Mouse (Mus musculus): ENCODE results near the gene Trit1. TPM values are rescaled to one million over a fixed set of nuclear protein-coding genes. Genes with fewer than 3 reads are reported as not detected.

The Trit1 gene
- polyA plus RNA-seq, 1 experiment from 2014 or later = 16.4 TPM

DNA sequence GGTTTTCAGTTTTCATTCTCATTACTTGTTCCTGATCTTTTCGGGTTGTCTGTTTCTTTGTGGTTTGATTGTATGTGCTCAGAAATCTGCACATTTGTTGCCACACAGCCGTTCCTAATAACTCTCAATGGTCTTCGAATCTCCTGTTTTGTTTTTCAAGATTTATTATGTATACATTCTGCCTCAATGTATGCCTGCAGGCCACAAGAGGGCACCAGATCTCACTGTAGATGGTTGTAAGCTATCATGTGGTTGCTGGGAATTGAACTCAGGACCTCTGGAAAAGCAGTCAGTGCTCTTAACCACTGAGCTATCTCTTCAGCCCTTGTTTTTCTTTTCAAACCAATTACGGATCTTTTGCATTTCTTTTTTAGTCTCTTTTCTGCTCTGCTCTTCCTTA is 70.0 kb downstream of the Trit1 start:
- Histone ChIP-seq H3K27ac (ENCODE audit: low read depth) (no peak overlapping the region), H3K27me3 (ENCODE audit: insufficient read depth, low read length) (no peaks in the 10 kb centered on the region), H3K36me3 (ENCODE audit: insufficient read depth) (no peaks in the 10 kb centered on the region), H3K4me1 (ENCODE audit: insufficient read depth) (no peaks in the 10 kb centered on the region), H3K4me3 (ENCODE audit: low read depth, low read length) (no peak overlapping the region), H3K9me3 (ENCODE audit: low read depth, low read length) (no peaks in the 10 kb centered on the region), H3K4me2 (no peak overlapping the region), H3K9ac (no peak overlapping the region)
- DNase-seq (no peak), ATAC-seq (ENCODE audit: insufficient read depth) (no peak)
- 81% methylated on average over 4 of the region's 4 CpGs for WGBS
- peak; percentile 21; the same call in 1 of the 2 replicates for TF ChIP-seq CTCF (IDR thresholded peaks at IDR 0.05; ENCODE audit: low read depth)

DNA sequence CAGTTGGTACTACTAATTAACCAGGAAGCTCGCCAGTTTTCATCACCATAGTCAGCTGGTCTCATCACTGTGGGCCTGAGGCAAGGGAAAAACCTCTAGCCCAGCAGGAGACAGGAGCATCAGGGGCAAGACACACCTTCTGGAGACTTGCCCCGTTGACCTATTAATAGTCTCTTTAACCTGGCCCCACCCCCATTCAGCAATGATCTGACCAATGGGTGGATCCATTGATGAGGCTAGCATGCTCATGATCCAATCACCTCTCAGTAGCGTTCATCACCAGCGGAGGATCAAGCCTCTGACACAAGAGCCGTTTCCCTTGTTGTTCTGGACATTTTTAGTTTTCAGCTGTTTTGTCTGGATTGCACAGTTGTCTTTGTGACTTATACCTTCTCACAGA is 76.2 kb downstream of the Trit1 start:
- no peak for TF ChIP-seq CTCF (IDR thresholded peaks at IDR 0.05; ENCODE audit: low read depth)
- H3K4me3 ChIP-seq (ENCODE audit: low read depth, low read length) = no peak overlapping the region
- WGBS = 60% methylated on average over 5 of the region's 5 CpGs
- no peaks in the 10 kb centered on the region for H3K27me3 ChIP-seq (ENCODE audit: insufficient read depth, low read length)
- no peaks in the 10 kb centered on the region for H3K4me1 ChIP-seq (ENCODE audit: insufficient read depth)
- no peaks in the 10 kb centered on the region for H3K9me3 ChIP-seq (ENCODE audit: low read depth, low read length)
- DNase-seq (no peak), ATAC-seq (ENCODE audit: insufficient read depth) (no peak)
- no peaks in the 10 kb centered on the region for H3K36me3 ChIP-seq (ENCODE audit: insufficient read depth)
- no peak overlapping the region for H3K27ac ChIP-seq (ENCODE audit: low read depth)
- H3K9ac ChIP-seq = no peak overlapping the region
- peak overlapping the region; percentile 42 for H3K4me2 ChIP-seq

DNA sequence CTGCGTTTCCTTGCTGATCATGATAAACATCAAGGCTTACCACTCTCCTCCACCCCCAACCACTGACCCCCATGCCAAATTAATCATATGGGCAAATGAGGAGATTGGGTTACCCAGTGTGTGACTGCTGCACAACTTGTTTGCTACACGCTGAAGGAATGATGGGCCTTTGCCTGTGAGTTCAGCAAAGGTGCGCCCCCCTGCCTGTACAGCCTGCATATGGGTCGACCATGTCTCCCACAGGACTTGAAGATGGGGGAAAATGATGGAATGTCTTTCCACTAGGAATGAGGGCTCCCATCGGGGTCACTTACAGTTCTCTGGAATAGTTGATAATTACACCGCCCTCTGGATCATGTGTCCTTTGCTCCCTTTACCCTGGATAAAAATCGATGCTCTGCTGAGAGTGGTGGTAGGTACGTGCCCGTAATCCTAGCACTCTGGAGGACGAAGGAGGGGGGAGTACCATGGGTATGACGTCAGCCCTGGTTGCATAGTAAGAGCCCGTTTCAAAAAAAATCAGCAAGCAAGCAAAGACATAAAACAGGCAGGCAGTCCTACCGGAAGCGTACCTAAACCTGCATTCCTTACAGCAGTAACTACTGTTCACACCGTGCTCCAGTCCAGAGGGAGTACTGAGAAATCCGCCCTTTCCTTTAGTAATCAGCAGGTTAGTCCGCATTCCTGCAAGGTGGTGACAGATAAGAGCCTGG is 76.8 kb downstream of the Trit1 start:
- Histone ChIP-seq H3K4me1 (ENCODE audit: insufficient read depth) (no peaks in the 10 kb centered on the region), H3K36me3 (ENCODE audit: insufficient read depth) (no peaks in the 10 kb centered on the region), H3K27me3 (ENCODE audit: insufficient read depth, low read length) (no peaks in the 10 kb centered on the region), H3K9me3 (ENCODE audit: low read depth, low read length) (no peaks in the 10 kb centered on the region), H3K27ac (ENCODE audit: low read depth) (peak overlapping the region; percentile 39), H3K4me3 (ENCODE audit: low read depth, low read length) (no peak overlapping the region; the same call in 1 of the 2 replicates), H3K4me2 (peak overlapping the region; percentile 42), H3K9ac (no peak overlapping the region)
- no peak for TF ChIP-seq CTCF (IDR thresholded peaks at IDR 0.05; ENCODE audit: low read depth)
- DNase-seq (peak; percentile 73), ATAC-seq (ENCODE audit: insufficient read depth) (peak; percentile 97)
- 34% methylated on average over 17 of the region's 17 CpGs for WGBS

DNA sequence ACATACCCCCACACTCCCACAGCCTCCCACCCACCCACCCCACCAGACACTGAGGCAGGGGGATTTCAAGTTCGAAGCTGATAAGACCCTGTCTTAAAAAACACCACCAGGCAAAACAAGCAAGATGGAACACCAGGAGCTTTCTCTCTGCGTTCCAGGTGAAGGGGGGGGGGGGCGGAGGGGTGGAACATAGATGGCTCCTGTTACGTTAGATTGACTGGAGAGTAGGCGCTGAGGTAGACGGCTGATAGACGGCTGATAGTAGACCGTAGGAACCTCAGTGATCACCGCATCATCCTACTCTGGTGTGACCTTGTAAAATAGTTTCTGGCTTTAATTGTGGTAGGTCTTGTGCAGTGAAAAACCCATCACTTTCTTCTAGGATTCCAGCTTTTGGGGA is 77.5 kb downstream of the Trit1 start:
- ATAC-seq (ENCODE audit: insufficient read depth) (peak; percentile 57; the same call in 1 of the 2 replicates), DNase-seq (no peak)
- no peak for TF ChIP-seq CTCF (IDR thresholded peaks at IDR 0.05; ENCODE audit: low read depth)
- 39% methylated on average over 9 of the region's 9 CpGs for WGBS
- Histone ChIP-seq H3K9ac (no peak overlapping the region), H3K27me3 (ENCODE audit: insufficient read depth, low read length) (no peaks in the 10 kb centered on the region), H3K9me3 (ENCODE audit: low read depth, low read length) (no peaks in the 10 kb centered on the region), H3K4me1 (ENCODE audit: insufficient read depth) (no peaks in the 10 kb centered on the region), H3K4me2 (peak overlapping the region; percentile 42; the same call in 1 of the 2 replicates), H3K27ac (ENCODE audit: low read depth) (no peak overlapping the region), H3K4me3 (ENCODE audit: low read depth, low read length) (no peak overlapping the region), H3K36me3 (ENCODE audit: insufficient read depth) (no peaks in the 10 kb centered on the region)

Other genes starting within 250 kb of the Trit1 start
- 61.0 and 65.7 TPM in 2 replicates for gene Ppt1, start 180.4 kb upstream of the Trit1 start, polyA plus RNA-seq (2014; fragmentation: Nextera tagmentation; extraction: Ambion mirVana)
- 79.9 and 80.6 TPM in 2 replicates for gene Cap1, start 130.5 kb upstream of the Trit1 start, polyA plus RNA-seq (2014; fragmentation: Nextera tagmentation; extraction: Ambion mirVana)
- 1.1 and 1.4 TPM in 2 replicates for gene Mfsd2a, start 55.4 kb upstream of the Trit1 start, polyA plus RNA-seq (2014; fragmentation: Nextera tagmentation; extraction: Ambion mirVana)
- gene Mycl, start 20.9 kb upstream of the Trit1 start, polyA plus RNA-seq (2014; fragmentation: Nextera tagmentation; extraction: Ambion mirVana) = 15.2 and 16.5 TPM in 2 replicates
- gene Bmp8b, start 88.6 kb downstream of the Trit1 start, polyA plus RNA-seq (2014; fragmentation: Nextera tagmentation; extraction: Ambion mirVana) = 0.70 and 0.79 TPM in 2 replicates
- gene Oxct2b, start 99.7 kb downstream of the Trit1 start, polyA plus RNA-seq (2014; fragmentation: Nextera tagmentation; extraction: Ambion mirVana) = not detected in 2 replicates
- 109 and 110 TPM in 2 replicates for gene Ppie, start 123.4 kb downstream of the Trit1 start, polyA plus RNA-seq (2014; fragmentation: Nextera tagmentation; extraction: Ambion mirVana)
- 0.23 and 0.37 TPM in 2 replicates for gene Hpcal4, start 166.6 kb downstream of the Trit1 start, polyA plus RNA-seq (2014; fragmentation: Nextera tagmentation; extraction: Ambion mirVana)
- gene Nt5c1a, start 184.9 kb downstream of the Trit1 start, polyA plus RNA-seq (2014; fragmentation: Nextera tagmentation; extraction: Ambion mirVana) = 0.20 TPM in 1 of 2 replicates, not detected in the other
- gene Heyl, start 217.0 kb downstream of the Trit1 start, polyA plus RNA-seq (2014; fragmentation: Nextera tagmentation; extraction: Ambion mirVana) = 34.9 and 36.9 TPM in 2 replicates
- 46.1 and 50.0 TPM in 2 replicates for gene Pabpc4, start 245.8 kb downstream of the Trit1 start, polyA plus RNA-seq (2014; fragmentation: Nextera tagmentation; extraction: Ambion mirVana)

All from lung, embryonic 14.5 days (tissue).